Mouse (Mus musculus): Measurements from ENCODE around the gene Nup62cl. TPM values are rescaled to one million over a fixed set of nuclear protein-coding genes. Genes with fewer than 3 reads are reported as not detected.

The Nup62cl gene
- 3.7 and 5.9 TPM in 2 replicates for polyA plus RNA-seq (2012; rRNA removed)

DNA sequence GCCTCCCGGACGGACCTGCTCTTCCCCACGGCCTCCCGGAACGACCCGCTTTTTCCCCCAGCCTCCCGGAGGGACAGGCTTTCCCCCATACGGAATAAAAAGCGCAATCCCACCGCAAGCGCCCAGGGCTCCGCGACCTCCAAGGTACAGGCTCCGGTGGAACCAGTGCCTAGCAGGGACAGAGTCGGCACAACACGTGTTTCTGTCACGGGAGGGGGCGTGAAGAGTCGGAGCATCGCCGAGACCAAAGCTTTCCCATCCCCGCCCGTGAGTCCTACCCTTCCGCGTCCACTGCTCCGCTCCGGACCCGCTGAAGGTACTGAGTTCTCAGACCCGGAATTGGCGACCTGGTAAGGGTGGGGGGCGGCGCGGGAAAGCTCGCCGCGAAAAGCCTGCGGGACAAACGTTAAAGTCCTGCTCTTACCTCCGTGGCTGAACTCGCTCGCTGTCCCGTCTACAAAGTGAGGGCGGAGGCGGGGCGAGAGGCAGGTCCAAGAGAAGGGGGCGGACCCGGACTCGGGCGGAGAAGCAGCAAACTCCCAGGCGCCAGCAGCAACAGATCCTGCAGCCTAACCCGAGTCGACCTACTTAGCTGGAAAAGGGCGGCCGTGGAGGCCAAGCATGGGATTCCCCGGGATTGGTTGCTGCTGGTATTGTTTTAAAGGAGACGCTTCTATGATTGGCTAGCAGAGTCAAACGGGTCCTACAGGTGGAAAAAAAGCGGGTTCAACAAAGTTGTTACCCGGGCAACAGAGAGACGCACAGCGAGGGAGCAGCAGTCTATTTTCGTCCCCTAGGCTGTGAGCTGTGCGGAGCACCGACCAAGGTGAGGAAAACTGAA lies at the start of gene Nup62cl, which contains the start of gene Pih1h3b:
Nup62cl (minus strand) TSS at position 578 of the 841 bp plus-strand sequence.
Pih1h3b (plus strand) TSS at position 745 of the 841 bp plus-strand sequence.
- DNase-seq (ENCODE audit: low read depth), result peak; percentile 58
- no peak for TF ChIP-seq CTCF (IDR thresholded peaks at IDR 0.05; ENCODE audit: borderline replicate concordance, extremely low read depth, insufficient read depth, insufficient read length)
- no peak for TF ChIP-seq POLR2A (IDR thresholded peaks at IDR 0.05; ENCODE audit: borderline replicate concordance, extremely low read depth, insufficient read depth, insufficient read length, poor library complexity, severe bottlenecking)

GRCm38 (mm10) chrX:140094066-140094465 lies 31.6 kb upstream of the Nup62cl start:
- TF ChIP-seq CTCF (IDR thresholded peaks at IDR 0.05; ENCODE audit: borderline replicate concordance, extremely low read depth, insufficient read depth, insufficient read length) (no peak), POLR2A (IDR thresholded peaks at IDR 0.05; ENCODE audit: borderline replicate concordance, extremely low read depth, insufficient read depth, insufficient read length, poor library complexity, severe bottlenecking) (no peak)
- DNase-seq (ENCODE audit: low read depth), result no peak

DNA sequence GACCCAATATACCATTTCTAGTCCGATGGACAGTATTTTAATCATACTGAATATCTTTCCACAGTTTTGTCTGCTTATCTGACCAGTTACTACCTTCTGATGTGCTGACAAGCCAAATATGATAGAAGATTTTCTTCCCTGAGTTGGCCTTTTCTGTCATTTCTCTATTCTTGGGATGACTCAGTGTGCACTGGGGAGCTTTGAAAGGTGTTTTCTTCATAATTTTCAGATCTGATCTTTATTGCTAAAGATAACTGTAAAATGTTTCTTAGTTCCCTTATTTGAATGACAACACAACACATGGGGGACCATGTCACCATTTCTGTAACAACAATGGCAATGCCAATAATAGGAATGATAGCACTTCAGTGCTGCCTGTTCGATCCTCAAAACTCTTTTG lies 20.0 kb upstream of the Nup62cl start:
- DNase-seq (ENCODE audit: low read depth), result no peak
- TF ChIP-seq CTCF (IDR thresholded peaks at IDR 0.05; ENCODE audit: borderline replicate concordance, extremely low read depth, insufficient read depth, insufficient read length) (no peak), POLR2A (IDR thresholded peaks at IDR 0.05; ENCODE audit: borderline replicate concordance, extremely low read depth, insufficient read depth, insufficient read length, poor library complexity, severe bottlenecking) (no peak)

- peak; percentile 30 for DNase-seq (ENCODE audit: low read depth)
- TF ChIP-seq POLR2A (IDR thresholded peaks at IDR 0.05; ENCODE audit: borderline replicate concordance, extremely low read depth, insufficient read depth, insufficient read length, poor library complexity, severe bottlenecking) (no peak), CTCF (IDR thresholded peaks at IDR 0.05; ENCODE audit: borderline replicate concordance, extremely low read depth, insufficient read depth, insufficient read length) (no peak)
Measured at GRCm38 (mm10) chrX:140060886-140061874, 1.3 kb downstream of the Nup62cl start.

GRCm38 (mm10) chrX:139998691-139999065 lies 63.8 kb downstream of the Nup62cl start:
- DNase-seq (ENCODE audit: low read depth), result no peak
- TF ChIP-seq CTCF (IDR thresholded peaks at IDR 0.05; ENCODE audit: borderline replicate concordance, extremely low read depth, insufficient read depth, insufficient read length) (no peak), POLR2A (IDR thresholded peaks at IDR 0.05; ENCODE audit: borderline replicate concordance, extremely low read depth, insufficient read depth, insufficient read length, poor library complexity, severe bottlenecking) (no peak)

GRCm38 (mm10) chrX:139997740-139998690 lies 64.5 kb downstream of the Nup62cl start, which contains the start of gene Rbm41:
Rbm41 (minus strand) TSS chrX:139998595.
- TF ChIP-seq CTCF (IDR thresholded peaks at IDR 0.05; ENCODE audit: borderline replicate concordance, extremely low read depth, insufficient read depth, insufficient read length) (no peak), POLR2A (IDR thresholded peaks at IDR 0.05; ENCODE audit: borderline replicate concordance, extremely low read depth, insufficient read depth, insufficient read length, poor library complexity, severe bottlenecking) (no peak)

DNA sequence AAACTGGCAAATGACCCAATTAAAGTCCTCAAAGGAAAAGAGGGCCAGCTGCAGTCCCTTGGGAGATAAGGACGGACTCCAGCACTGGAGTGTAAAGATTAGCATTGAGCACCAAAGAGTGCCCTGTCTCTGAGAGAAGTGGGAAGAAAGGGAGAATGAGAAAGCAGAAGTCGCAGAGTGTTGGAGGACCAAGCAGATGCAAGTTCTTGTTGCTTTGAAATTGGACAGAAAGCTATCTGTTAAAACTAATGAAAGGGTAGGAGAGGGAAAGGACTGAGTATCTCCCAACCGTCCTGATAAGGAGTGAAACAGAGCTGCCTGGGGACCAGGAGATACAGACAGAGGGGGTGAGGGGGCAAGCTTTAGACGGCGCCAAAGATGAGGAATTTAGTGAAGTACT lies 80.4 kb downstream of the Nup62cl start:
- TF ChIP-seq POLR2A (IDR thresholded peaks at IDR 0.05; ENCODE audit: borderline replicate concordance, extremely low read depth, insufficient read depth, insufficient read length, poor library complexity, severe bottlenecking) (no peak), CTCF (IDR thresholded peaks at IDR 0.05; ENCODE audit: borderline replicate concordance, extremely low read depth, insufficient read depth, insufficient read length) (no peak)
- DNase-seq (ENCODE audit: low read depth), result no peak

More at GRCm38 (mm10) chrX:139997740-139998690, 64.5 kb downstream of the Nup62cl start, which contains the start of gene Rbm41:
- peak; percentile 90 for DNase-seq (ENCODE audit: low read depth)

Other genes with a start within 250 kb of the Nup62cl start
- gene Morc4, start 191.0 kb downstream of the Nup62cl start, polyA plus RNA-seq (2012; rRNA removed), result 4.5 and 5.8 TPM in 2 replicates
- 5.0 and 6.2 TPM in 2 replicates for gene Rbm41, start 64.1 kb downstream of the Nup62cl start, polyA plus RNA-seq (2012; rRNA removed)
- not detected in 2 replicates for gene Pih1h3b, start 167 bp upstream of the Nup62cl start, polyA plus RNA-seq (2012; rRNA removed)

Data from brain, embryonic 14.5 days (tissue).